Mouse (Mus musculus): ENCODE data around the gene Abhd12.
"Not testable (repeated sequence)": the region's sequence is repeated elsewhere in the genome, so short reads cannot be mapped to it uniquely, and the experiment has no call there.

Abhd12 gene

DNA sequence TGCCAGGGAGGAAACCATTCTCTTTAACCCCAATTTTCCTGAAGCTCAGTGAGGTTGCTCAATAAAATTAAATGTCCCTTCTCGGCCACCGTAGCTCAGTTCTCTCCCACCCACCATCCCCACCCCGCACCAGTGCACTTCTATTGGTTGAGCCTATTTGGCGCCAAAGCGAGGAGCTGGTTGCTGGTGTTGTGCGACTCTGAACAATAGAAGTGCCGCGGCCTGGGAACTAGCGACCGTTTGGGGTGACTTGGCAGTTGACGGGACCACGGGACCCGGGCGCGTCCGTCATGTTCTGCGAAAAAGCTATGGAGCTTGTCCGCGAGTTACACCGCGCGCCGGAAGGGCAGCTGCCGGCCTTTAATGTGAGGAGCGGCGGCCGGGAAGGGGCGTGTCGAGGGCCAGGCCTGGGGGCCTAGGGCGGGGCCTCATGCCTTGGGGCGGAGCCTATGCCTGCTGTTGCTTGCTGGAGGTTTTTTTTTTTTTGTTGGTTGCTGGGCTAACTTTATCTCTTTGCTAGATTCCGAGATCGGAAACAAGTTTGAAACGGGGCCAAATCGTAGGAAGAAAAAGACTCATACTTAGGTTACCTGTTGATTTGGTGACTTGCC lies 5.0 kb upstream of the Abhd12 start:
- DNase-seq, result peak; percentile 93

- DNase-seq, result not testable (repeated sequence)
These were observed 4.3 kb upstream of the Abhd12 start for GRCm38 (mm10) chr2:150908881-150909280.

DNA sequence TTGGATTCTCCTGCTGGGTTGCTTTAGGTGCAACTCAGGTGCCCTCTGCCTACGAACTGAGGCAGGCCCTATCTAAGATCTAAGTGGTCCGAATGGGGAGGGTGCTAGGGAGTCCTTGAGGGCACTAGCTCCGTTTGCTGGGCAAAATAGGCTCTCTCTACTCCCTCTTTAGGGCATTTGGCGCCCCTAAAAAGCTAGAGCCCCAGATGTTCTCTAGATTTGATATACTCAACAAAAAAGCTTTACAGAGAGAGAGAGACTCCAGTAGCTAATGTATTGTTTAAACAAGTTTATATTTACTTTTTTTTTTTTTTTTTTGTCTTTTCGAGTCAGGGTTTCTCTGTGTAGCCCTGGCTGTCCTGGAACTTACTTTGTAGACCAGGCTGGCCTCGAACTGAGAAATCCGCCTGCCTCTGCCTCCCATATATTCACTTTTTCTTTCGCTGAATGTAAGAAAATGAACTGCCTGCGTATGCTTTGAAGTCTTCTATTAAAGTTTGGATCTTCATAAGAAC lies 452 bp upstream of the Abhd12 start, which contains the start of gene Gins1:
Gene Gins1 (plus strand): TSS at position 465 of the 515 bp plus-strand sequence.
- no peak for DNase-seq

GRCm38 (mm10) chr2:150902347-150902746 lies 2.2 kb downstream of the Abhd12 start:
- no peak for DNase-seq

DNA sequence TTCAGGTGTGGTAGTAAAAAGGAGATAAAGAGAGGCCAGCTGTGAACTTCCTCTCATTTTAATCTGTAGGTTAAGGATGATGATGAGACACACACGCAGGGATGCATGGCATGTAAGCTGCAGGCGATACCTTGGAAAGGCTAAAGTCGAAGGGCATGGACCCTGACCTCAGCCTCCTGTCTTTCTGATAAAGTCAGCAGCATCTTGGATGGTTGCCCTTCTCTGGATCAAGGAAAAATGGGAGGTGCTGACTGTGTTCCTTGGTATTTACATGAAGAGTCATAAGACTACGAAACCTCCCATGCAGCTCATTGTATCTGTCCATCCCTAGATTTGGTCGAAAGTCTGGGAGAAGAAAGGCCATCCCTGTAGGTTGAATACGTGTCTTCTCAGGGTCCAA lies 4.2 kb downstream of the Abhd12 start:
- DNase-seq, result no peak

- DNase-seq, result no peak
These were observed 8.8 kb downstream of the Abhd12 start for GRCm38 (mm10) chr2:150895691-150896252.

- no peak for DNase-seq
These were observed 9.8 kb downstream of the Abhd12 start for GRCm38 (mm10) chr2:150894617-150895267.

DNA sequence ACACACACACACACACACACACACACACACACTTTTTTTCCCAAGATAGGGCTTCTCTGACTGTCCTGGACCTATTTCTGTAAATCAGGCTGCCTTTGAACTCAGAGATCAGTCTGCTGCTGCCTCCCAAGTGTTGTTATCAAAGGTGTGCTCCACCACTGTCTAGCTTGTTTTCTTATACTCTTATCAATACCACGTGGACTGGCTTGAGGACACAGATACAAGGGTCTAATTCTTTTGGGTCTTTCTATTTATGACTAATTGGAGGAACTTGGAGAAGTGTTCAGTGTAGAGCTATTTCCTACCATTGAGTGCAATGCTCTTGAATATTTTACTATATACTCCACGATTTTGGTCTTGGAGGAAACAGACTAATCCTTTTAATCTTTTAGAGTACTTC lies 17.2 kb downstream of the Abhd12 start:
- DNase-seq, result no peak

- DNase-seq, result no peak
These were observed 18.2 kb downstream of the Abhd12 start for GRCm38 (mm10) chr2:150886315-150886714.

DNA sequence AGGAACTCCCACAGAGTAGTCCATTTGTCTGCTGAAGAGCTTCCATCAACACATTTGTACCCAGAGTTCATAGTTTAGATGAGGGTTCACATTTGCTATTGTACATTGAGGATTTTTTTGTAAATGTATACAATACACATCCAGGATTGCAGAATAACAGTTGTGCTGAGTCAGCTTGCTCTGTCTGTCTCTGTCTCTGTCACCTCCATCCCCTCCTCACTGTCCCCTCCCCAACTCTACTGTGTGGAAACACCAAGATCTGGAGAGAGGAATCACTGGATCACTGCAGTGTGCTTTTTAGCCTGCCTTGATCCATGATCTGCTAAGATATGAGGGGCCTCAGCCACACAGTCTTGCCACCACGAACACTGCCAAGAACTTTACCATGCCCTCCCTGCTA lies 18.7 kb downstream of the Abhd12 start:
- no peak for DNase-seq

DNA sequence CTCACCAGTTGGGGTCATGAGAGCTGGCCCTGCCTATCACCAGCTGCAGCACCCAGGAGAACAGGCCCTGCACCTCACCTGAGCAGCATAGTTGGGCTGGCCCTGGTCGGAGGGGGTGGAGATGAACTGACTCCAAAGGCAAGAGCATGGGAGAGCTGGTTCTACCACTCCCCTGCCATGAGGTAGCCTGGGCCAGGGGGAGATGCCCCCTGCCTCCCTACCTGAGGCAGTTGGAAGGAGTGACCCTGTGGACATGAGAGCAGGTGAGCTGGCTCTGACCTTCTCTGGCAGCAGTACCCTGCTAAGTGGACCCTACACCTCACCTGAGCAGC lies 19.8 kb downstream of the Abhd12 start:
- no peak for DNase-seq

GRCm38 (mm10) chr2:150884075-150884778 lies 20.3 kb downstream of the Abhd12 start:
- no peak for DNase-seq

- DNase-seq, result no peak
These were observed 27.0 kb downstream of the Abhd12 start for GRCm38 (mm10) chr2:150877561-150877960.

DNA sequence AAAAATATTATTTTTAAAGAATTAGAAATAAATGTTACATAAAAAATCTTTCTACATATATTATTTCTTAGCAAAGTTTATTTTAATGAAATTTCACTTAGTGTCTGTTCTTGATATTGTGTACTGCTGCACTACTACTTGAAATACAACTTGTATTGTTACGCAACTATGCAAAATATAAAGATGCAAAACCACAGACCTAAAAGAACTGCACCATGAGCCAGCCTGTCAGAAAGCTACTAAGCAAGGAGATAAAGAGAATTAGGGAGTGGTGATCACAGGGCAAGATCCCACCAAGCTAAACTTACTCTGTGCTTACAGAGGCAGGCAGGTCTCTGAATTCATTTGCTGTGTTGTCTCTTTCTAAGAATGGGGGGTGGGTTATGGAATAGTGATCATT lies 29.3 kb downstream of the Abhd12 start:
- no peak for DNase-seq

DNA sequence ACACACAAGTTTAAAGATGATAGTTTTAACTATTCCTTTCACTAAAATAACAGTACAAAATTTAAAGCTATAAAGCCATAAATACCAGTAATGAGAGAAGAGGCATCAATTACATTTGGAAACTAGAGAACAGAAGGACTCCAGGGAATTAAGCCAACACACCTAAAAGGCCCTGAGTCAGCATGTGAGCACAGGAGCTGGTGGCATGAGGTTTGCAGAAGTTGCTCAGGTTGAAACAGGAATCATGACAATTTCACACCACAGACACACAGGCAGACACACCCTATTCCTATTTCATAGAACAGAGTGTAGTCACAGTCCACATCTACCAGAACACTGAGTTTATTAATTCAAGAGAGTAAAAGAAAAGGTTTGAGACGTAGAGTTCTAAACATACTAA lies 30.0 kb downstream of the Abhd12 start:
- no peak for DNase-seq

- DNase-seq, result no peak
These were observed 35.1 kb downstream of the Abhd12 start for GRCm38 (mm10) chr2:150869446-150869845.

- no peak for DNase-seq
These were observed 37.5 kb downstream of the Abhd12 start for GRCm38 (mm10) chr2:150867021-150867420.

- no peak for DNase-seq
These were observed 43.4 kb downstream of the Abhd12 start for GRCm38 (mm10) chr2:150861128-150861527.

GRCm38 (mm10) chr2:150859709-150860470 lies 44.7 kb downstream of the Abhd12 start:
- no peak for DNase-seq

DNA sequence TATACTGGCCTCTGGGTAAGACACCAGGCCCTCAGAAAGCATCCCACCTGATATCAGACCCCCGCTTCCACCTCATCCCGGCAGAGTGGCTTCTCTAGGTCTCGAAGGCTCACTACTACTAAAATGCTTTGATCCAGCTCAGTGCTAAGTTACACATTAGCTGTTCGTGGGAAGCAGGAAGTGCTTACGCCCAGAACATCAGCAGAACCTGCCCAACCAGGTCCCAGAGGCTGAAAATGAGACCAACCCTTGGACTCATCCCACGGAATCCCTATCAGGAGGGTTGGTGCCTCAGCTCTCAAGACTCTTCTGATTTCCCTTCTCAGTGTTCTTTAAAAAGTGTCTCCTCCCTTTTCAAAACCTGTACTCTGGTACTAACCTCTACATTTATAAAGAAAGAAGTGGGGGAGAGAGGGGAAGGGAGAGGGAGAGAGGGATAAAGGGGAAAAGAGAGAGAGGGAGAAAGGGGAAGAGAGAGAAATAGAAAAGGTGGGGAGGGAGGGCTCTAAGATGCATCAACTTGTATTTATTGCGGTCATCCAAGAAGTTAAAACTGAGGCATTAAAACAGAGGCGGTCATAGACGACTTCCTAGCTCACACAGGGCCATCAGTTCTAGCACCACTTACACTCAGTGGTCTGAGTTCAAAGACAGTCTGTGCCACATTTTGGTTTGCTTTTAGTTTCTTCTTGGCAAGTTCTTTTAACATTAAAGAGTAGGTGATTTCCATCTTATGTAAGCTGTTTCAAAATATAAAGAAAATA lies 45.6 kb downstream of the Abhd12 start:
- no peak for DNase-seq

- DNase-seq, result no peak
These were observed 49.4 kb downstream of the Abhd12 start for GRCm38 (mm10) chr2:150855186-150855585.

DNA sequence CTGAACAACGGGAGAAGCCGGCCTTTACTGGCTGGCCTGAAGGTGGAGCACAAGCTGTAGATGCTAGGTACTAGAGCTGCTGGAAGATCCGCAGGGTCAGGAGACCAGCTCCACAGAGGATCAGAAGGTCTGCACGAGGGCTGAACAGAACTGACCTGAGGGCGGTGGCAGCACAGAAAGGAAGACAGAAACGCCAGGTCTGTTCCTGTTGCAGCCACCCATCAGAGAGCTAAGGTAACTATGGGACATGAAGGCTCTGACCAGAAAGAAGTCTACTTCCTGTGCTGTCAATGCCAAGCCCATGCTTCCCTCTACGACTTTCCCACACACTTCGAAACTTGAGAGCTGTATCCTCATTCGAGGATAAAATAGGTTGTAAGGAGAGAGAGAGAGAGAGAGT lies 53.3 kb downstream of the Abhd12 start:
- no peak for DNase-seq
